Mouse (Mus musculus) liver, embryonic 14.5 days (tissue): ENCODE measurements around the gene Dnah7c.

Experiments
- CTCF ChIP-seq: IDR thresholded peaks from 2 replicates; pipeline ENCODE4 v1.5.1; 2016; ENCODE audit warnings: antibody characterized with exemption, low read depth, control low read depth
- EP300 ChIP-seq: IDR thresholded peaks from 2 replicates; pipeline ENCODE4 v1.6.1; 2016; ENCODE audit warnings: antibody characterized with exemption, low read depth

- TF ChIP-seq CTCF (no peak), EP300 (no peak)
These were observed at the start of gene Dnah7c for GRCm38 (mm10) chr1:46425137-46425925.
